Mouse (Mus musculus): Measurements from ENCODE around the gene Tbc1d22a. TPM values are rescaled to one million over a fixed set of nuclear protein-coding genes. Genes with fewer than 3 reads are reported as not detected.
A peak's percentile ranks its signal among the peaks of the same experiment; 100 is the strongest.

Gene Tbc1d22a
- polyA plus RNA-seq, 1 experiment from 2014 or later = 12.5 TPM

GRCm38 (mm10) chr15:86491434-86492099 lies 277.3 kb downstream of the Tbc1d22a start:
- no peaks in the 10 kb centered on the region for H3K9me3 ChIP-seq (ENCODE audit: control insufficient read depth, low read length)
- H3K4me1 ChIP-seq (ENCODE audit: control insufficient read depth, insufficient read depth, low read length) = no peaks in the 10 kb centered on the region
- no peaks in the 10 kb centered on the region for H3K27me3 ChIP-seq (replicated peaks; ENCODE audit: control insufficient read depth, insufficient read depth, low read length)
- H3K9ac ChIP-seq (ENCODE audit: low read depth, low read length) = no peak overlapping the region
- no peak overlapping the region for H3K4me3 ChIP-seq (ENCODE audit: low read length)
- no peak overlapping the region for H3K27ac ChIP-seq (ENCODE audit: low read length)
- no peaks in the 10 kb centered on the region for H3K36me3 ChIP-seq (ENCODE audit: control insufficient read depth, insufficient read depth, low read length)
- 81% methylated on average over 12 of the region's 12 CpGs for WGBS
- H3K4me2 ChIP-seq (ENCODE audit: low read depth, low read length) = no peak overlapping the region
- ATAC-seq = no peak

GRCm38 (mm10) chr15:86492636-86493035 lies 278.4 kb downstream of the Tbc1d22a start:
- H3K36me3 ChIP-seq (ENCODE audit: control insufficient read depth, insufficient read depth, low read length) = no peaks in the 10 kb centered on the region
- ATAC-seq = no peak
- H3K9ac ChIP-seq (ENCODE audit: low read depth, low read length) = no peak overlapping the region
- H3K9me3 ChIP-seq (ENCODE audit: control insufficient read depth, low read length) = no peaks in the 10 kb centered on the region
- H3K27ac ChIP-seq (ENCODE audit: low read length) = no peak overlapping the region
- H3K27me3 ChIP-seq (replicated peaks; ENCODE audit: control insufficient read depth, insufficient read depth, low read length) = no peaks in the 10 kb centered on the region
- no peaks in the 10 kb centered on the region for H3K4me1 ChIP-seq (ENCODE audit: control insufficient read depth, insufficient read depth, low read length)
- H3K4me2 ChIP-seq (ENCODE audit: low read depth, low read length) = no peak overlapping the region
- H3K4me3 ChIP-seq (ENCODE audit: low read length) = no peak overlapping the region
- 64% methylated on average over 5 of the region's 5 CpGs for WGBS

GRCm38 (mm10) chr15:86496209-86496608 lies 281.9 kb downstream of the Tbc1d22a start:
- Histone ChIP-seq H3K27me3 (replicated peaks; ENCODE audit: control insufficient read depth, insufficient read depth, low read length) (no peaks in the 10 kb centered on the region), H3K9me3 (ENCODE audit: control insufficient read depth, low read length) (no peaks in the 10 kb centered on the region), H3K36me3 (ENCODE audit: control insufficient read depth, insufficient read depth, low read length) (no peaks in the 10 kb centered on the region), H3K4me1 (ENCODE audit: control insufficient read depth, insufficient read depth, low read length) (no peaks in the 10 kb centered on the region), H3K4me2 (ENCODE audit: low read depth, low read length) (no peak overlapping the region), H3K9ac (ENCODE audit: low read depth, low read length) (no peak overlapping the region), H3K27ac (ENCODE audit: low read length) (no peak overlapping the region), H3K4me3 (ENCODE audit: low read length) (no peak overlapping the region)
- no peak for ATAC-seq
- 87% methylated on average over 4 of the region's 4 CpGs for WGBS

- ATAC-seq = no peak
- WGBS = 86% methylated on average over 7 of the region's 7 CpGs
- no peaks in the 10 kb centered on the region for H3K36me3 ChIP-seq (ENCODE audit: control insufficient read depth, insufficient read depth, low read length)
Observed at GRCm38 (mm10) chr15:86496646-86497045, 282.4 kb downstream of the Tbc1d22a start.

GRCm38 (mm10) chr15:86500536-86500935 lies 286.3 kb downstream of the Tbc1d22a start:
- H3K36me3 ChIP-seq (ENCODE audit: control insufficient read depth, insufficient read depth, low read length) = no peaks in the 10 kb centered on the region
- no peak overlapping the region for H3K4me2 ChIP-seq (ENCODE audit: low read depth, low read length)
- ATAC-seq = peak; percentile 65; the same call in 1 of the 2 replicates
- no peak overlapping the region for H3K4me3 ChIP-seq (ENCODE audit: low read length)
- no peaks in the 10 kb centered on the region for H3K27me3 ChIP-seq (replicated peaks; ENCODE audit: control insufficient read depth, insufficient read depth, low read length)
- no peaks in the 10 kb centered on the region for H3K4me1 ChIP-seq (ENCODE audit: control insufficient read depth, insufficient read depth, low read length)
- no peaks in the 10 kb centered on the region for H3K9me3 ChIP-seq (ENCODE audit: control insufficient read depth, low read length)
- no peak overlapping the region for H3K9ac ChIP-seq (ENCODE audit: low read depth, low read length)
- H3K27ac ChIP-seq (ENCODE audit: low read length) = no peak overlapping the region

More at GRCm38 (mm10) chr15:86496646-86497045, 282.4 kb downstream of the Tbc1d22a start:
- Histone ChIP-seq H3K27ac (ENCODE audit: low read length) (no peak overlapping the region), H3K9ac (ENCODE audit: low read depth, low read length) (no peak overlapping the region), H3K4me1 (ENCODE audit: control insufficient read depth, insufficient read depth, low read length) (no peaks in the 10 kb centered on the region), H3K4me3 (ENCODE audit: low read length) (no peak overlapping the region), H3K9me3 (ENCODE audit: control insufficient read depth, low read length) (no peaks in the 10 kb centered on the region), H3K27me3 (replicated peaks; ENCODE audit: control insufficient read depth, insufficient read depth, low read length) (no peaks in the 10 kb centered on the region), H3K4me2 (ENCODE audit: low read depth, low read length) (no peak overlapping the region)

GRCm38 (mm10) chr15:86503413-86503812 lies 289.2 kb downstream of the Tbc1d22a start:
- Histone ChIP-seq H3K27ac (ENCODE audit: low read length) (no peak overlapping the region), H3K9me3 (ENCODE audit: control insufficient read depth, low read length) (no peaks in the 10 kb centered on the region), H3K4me1 (ENCODE audit: control insufficient read depth, insufficient read depth, low read length) (no peaks in the 10 kb centered on the region), H3K4me3 (ENCODE audit: low read length) (no peak overlapping the region), H3K4me2 (ENCODE audit: low read depth, low read length) (no peak overlapping the region), H3K36me3 (ENCODE audit: control insufficient read depth, insufficient read depth, low read length) (no peaks in the 10 kb centered on the region), H3K27me3 (replicated peaks; ENCODE audit: control insufficient read depth, insufficient read depth, low read length) (no peaks in the 10 kb centered on the region), H3K9ac (ENCODE audit: low read depth, low read length) (no peak overlapping the region)
- WGBS = 53% methylated on average over 10 of the region's 10 CpGs
- no peak for ATAC-seq

GRCm38 (mm10) chr15:86506666-86507065 lies 292.4 kb downstream of the Tbc1d22a start:
- H3K36me3 ChIP-seq (ENCODE audit: control insufficient read depth, insufficient read depth, low read length) = no peaks in the 10 kb centered on the region
- H3K9ac ChIP-seq (ENCODE audit: low read depth, low read length) = no peak overlapping the region
- H3K4me3 ChIP-seq (ENCODE audit: low read length) = no peak overlapping the region
- WGBS = 66% methylated on average over 4 of the region's 4 CpGs
- no peaks in the 10 kb centered on the region for H3K27me3 ChIP-seq (replicated peaks; ENCODE audit: control insufficient read depth, insufficient read depth, low read length)
- ATAC-seq = no peak
- H3K4me2 ChIP-seq (ENCODE audit: low read depth, low read length) = no peak overlapping the region
- H3K9me3 ChIP-seq (ENCODE audit: control insufficient read depth, low read length) = no peaks in the 10 kb centered on the region
- H3K27ac ChIP-seq (ENCODE audit: low read length) = no peak overlapping the region
- no peaks in the 10 kb centered on the region for H3K4me1 ChIP-seq (ENCODE audit: control insufficient read depth, insufficient read depth, low read length)

- H3K9ac ChIP-seq (ENCODE audit: low read depth, low read length) = no peak overlapping the region
- H3K36me3 ChIP-seq (ENCODE audit: control insufficient read depth, insufficient read depth, low read length) = no peaks in the 10 kb centered on the region
- no peaks in the 10 kb centered on the region for H3K4me1 ChIP-seq (ENCODE audit: control insufficient read depth, insufficient read depth, low read length)
- WGBS = 84% methylated on average over 8 of the region's 8 CpGs
- no peaks in the 10 kb centered on the region for H3K9me3 ChIP-seq (ENCODE audit: control insufficient read depth, low read length)
- H3K4me3 ChIP-seq (ENCODE audit: low read length) = no peak overlapping the region
- no peak overlapping the region for H3K4me2 ChIP-seq (ENCODE audit: low read depth, low read length)
- ATAC-seq = no peak
- H3K27ac ChIP-seq (ENCODE audit: low read length) = no peak overlapping the region
- H3K27me3 ChIP-seq (replicated peaks; ENCODE audit: control insufficient read depth, insufficient read depth, low read length) = no peaks in the 10 kb centered on the region
Observed at GRCm38 (mm10) chr15:86507546-86507945, 293.3 kb downstream of the Tbc1d22a start.

- Histone ChIP-seq H3K9ac (ENCODE audit: low read depth, low read length) (no peak overlapping the region), H3K27ac (ENCODE audit: low read length) (no peak overlapping the region), H3K36me3 (ENCODE audit: control insufficient read depth, insufficient read depth, low read length) (no peaks in the 10 kb centered on the region), H3K27me3 (replicated peaks; ENCODE audit: control insufficient read depth, insufficient read depth, low read length) (no peaks in the 10 kb centered on the region), H3K4me3 (ENCODE audit: low read length) (no peak overlapping the region), H3K4me2 (ENCODE audit: low read depth, low read length) (no peak overlapping the region), H3K9me3 (ENCODE audit: control insufficient read depth, low read length) (no peaks in the 10 kb centered on the region), H3K4me1 (ENCODE audit: control insufficient read depth, insufficient read depth, low read length) (no peaks in the 10 kb centered on the region)
- ATAC-seq = no peak
- 74% methylated on average over 7 of the region's 7 CpGs for WGBS
Observed at GRCm38 (mm10) chr15:86508406-86509176, 294.3 kb downstream of the Tbc1d22a start.
